Mouse (Mus musculus): ENCODE results near the gene Nav2. TPM values are rescaled to one million over a fixed set of nuclear protein-coding genes. Genes with fewer than 3 reads are reported as not detected.

The Nav2 gene
- polyA plus RNA-seq, 1 experiment from 2014 or later, result 34.2 TPM

GRCm38 (mm10) chr7:48995701-48996100, 87.2 kb downstream of the Nav2 start:
- H3K36me3 ChIP-seq (ENCODE audit: control insufficient read depth, insufficient read depth), result no peaks in the 10 kb centered on the region
- H3K9ac ChIP-seq (ENCODE audit: low read length), result no peak overlapping the region
- no peak overlapping the region for H3K4me3 ChIP-seq (ENCODE audit: low read length)
- H3K4me1 ChIP-seq (ENCODE audit: control insufficient read depth, insufficient read depth, low read length), result peaks cover 13% of the 10 kb centered on the region
- no peak for ATAC-seq (replicated peaks; ENCODE audit: extremely low read depth, insufficient read depth, low FRiP score)
- 80% methylated on average over 8 of the region's 8 CpGs for WGBS
- H3K27ac ChIP-seq (ENCODE audit: low read length), result no peak overlapping the region
- no peak overlapping the region for H3K4me2 ChIP-seq (ENCODE audit: low read depth, low read length)
- H3K9me3 ChIP-seq (replicated peaks; ENCODE audit: control insufficient read depth, low read length), result no peaks in the 10 kb centered on the region
- H3K27me3 ChIP-seq (ENCODE audit: control insufficient read depth, insufficient read depth, low read length), result 0 out of 2 replicates have a peak, but pooled peaks cover 4% of the 10 kb centered on the region

- Histone ChIP-seq H3K4me2 (ENCODE audit: low read depth, low read length) (no peak overlapping the region), H3K9ac (ENCODE audit: low read length) (no peak overlapping the region), H3K27me3 (ENCODE audit: control insufficient read depth, insufficient read depth, low read length) (0 out of 2 replicates have a peak, but pooled peaks cover 4% of the 10 kb centered on the region), H3K4me1 (ENCODE audit: control insufficient read depth, insufficient read depth, low read length) (peaks cover 21% of the 10 kb centered on the region), H3K27ac (ENCODE audit: low read length) (no peak overlapping the region), H3K9me3 (replicated peaks; ENCODE audit: control insufficient read depth, low read length) (no peaks in the 10 kb centered on the region), H3K36me3 (ENCODE audit: control insufficient read depth, insufficient read depth) (no peaks in the 10 kb centered on the region), H3K4me3 (ENCODE audit: low read length) (no peak overlapping the region)
- no peak for ATAC-seq (replicated peaks; ENCODE audit: extremely low read depth, insufficient read depth, low FRiP score)
- WGBS, result 76% methylated on average over 5 of the region's 5 CpGs
Observed at GRCm38 (mm10) chr7:48996829-48997228, 88.3 kb downstream of the Nav2 start.

GRCm38 (mm10) chr7:48998097-48998496, 89.6 kb downstream of the Nav2 start:
- Histone ChIP-seq H3K27ac (ENCODE audit: low read length) (no peak overlapping the region), H3K4me2 (ENCODE audit: low read depth, low read length) (no peak overlapping the region), H3K4me3 (ENCODE audit: low read length) (no peak overlapping the region), H3K36me3 (ENCODE audit: control insufficient read depth, insufficient read depth) (no peaks in the 10 kb centered on the region), H3K9me3 (replicated peaks; ENCODE audit: control insufficient read depth, low read length) (no peaks in the 10 kb centered on the region), H3K27me3 (ENCODE audit: control insufficient read depth, insufficient read depth, low read length) (0 out of 2 replicates have a peak, but pooled peaks cover 4% of the 10 kb centered on the region), H3K9ac (ENCODE audit: low read length) (no peak overlapping the region), H3K4me1 (ENCODE audit: control insufficient read depth, insufficient read depth, low read length) (peaks cover 17% of the 10 kb centered on the region)
- WGBS, result 77% methylated on average over 8 of the region's 8 CpGs
- no peak for ATAC-seq (replicated peaks; ENCODE audit: extremely low read depth, insufficient read depth, low FRiP score)

- no peak overlapping the region for H3K4me2 ChIP-seq (ENCODE audit: low read depth, low read length)
- 53% methylated on average over 10 of the region's 10 CpGs for WGBS
Observed at GRCm38 (mm10) chr7:48998595-48998994, 90.1 kb downstream of the Nav2 start.

GRCm38 (mm10) chr7:49000816-49001215, 92.3 kb downstream of the Nav2 start:
- H3K4me2 ChIP-seq (ENCODE audit: low read depth, low read length), result no peak overlapping the region
- no peak for ATAC-seq (replicated peaks; ENCODE audit: extremely low read depth, insufficient read depth, low FRiP score)
- WGBS, result 52% methylated on average over 3 of the region's 3 CpGs
- H3K36me3 ChIP-seq (ENCODE audit: control insufficient read depth, insufficient read depth), result no peaks in the 10 kb centered on the region
- H3K27me3 ChIP-seq (ENCODE audit: control insufficient read depth, insufficient read depth, low read length), result no peaks in the 10 kb centered on the region
- no peak overlapping the region for H3K4me3 ChIP-seq (ENCODE audit: low read length)
- H3K27ac ChIP-seq (ENCODE audit: low read length), result no peak overlapping the region
- peaks cover 9% of the 10 kb centered on the region for H3K4me1 ChIP-seq (ENCODE audit: control insufficient read depth, insufficient read depth, low read length)
- no peaks in the 10 kb centered on the region for H3K9me3 ChIP-seq (replicated peaks; ENCODE audit: control insufficient read depth, low read length)
- no peak overlapping the region for H3K9ac ChIP-seq (ENCODE audit: low read length)

More at GRCm38 (mm10) chr7:48998595-48998994, 90.1 kb downstream of the Nav2 start:
- Histone ChIP-seq H3K36me3 (ENCODE audit: control insufficient read depth, insufficient read depth) (no peaks in the 10 kb centered on the region), H3K27me3 (ENCODE audit: control insufficient read depth, insufficient read depth, low read length) (0 out of 2 replicates have a peak, but pooled peaks cover 4% of the 10 kb centered on the region), H3K4me1 (ENCODE audit: control insufficient read depth, insufficient read depth, low read length) (peaks cover 17% of the 10 kb centered on the region), H3K4me3 (ENCODE audit: low read length) (no peak overlapping the region), H3K27ac (ENCODE audit: low read length) (no peak overlapping the region), H3K9ac (ENCODE audit: low read length) (no peak overlapping the region), H3K9me3 (replicated peaks; ENCODE audit: control insufficient read depth, low read length) (no peaks in the 10 kb centered on the region)
- ATAC-seq (replicated peaks; ENCODE audit: extremely low read depth, insufficient read depth, low FRiP score), result no peak

- 46% methylated on average over 5 of the region's 5 CpGs for WGBS
- no peak for ATAC-seq (replicated peaks; ENCODE audit: extremely low read depth, insufficient read depth, low FRiP score)
- no peaks in the 10 kb centered on the region for H3K27me3 ChIP-seq (ENCODE audit: control insufficient read depth, insufficient read depth, low read length)
- no peaks in the 10 kb centered on the region for H3K36me3 ChIP-seq (ENCODE audit: control insufficient read depth, insufficient read depth)
- H3K9me3 ChIP-seq (replicated peaks; ENCODE audit: control insufficient read depth, low read length), result no peaks in the 10 kb centered on the region
- H3K4me2 ChIP-seq (ENCODE audit: low read depth, low read length), result no peak overlapping the region
- H3K4me3 ChIP-seq (ENCODE audit: low read length), result no peak overlapping the region
- H3K27ac ChIP-seq (ENCODE audit: low read length), result no peak overlapping the region
- peaks cover 13% of the 10 kb centered on the region for H3K4me1 ChIP-seq (ENCODE audit: control insufficient read depth, insufficient read depth, low read length)
- no peak overlapping the region for H3K9ac ChIP-seq (ENCODE audit: low read length)
Observed at GRCm38 (mm10) chr7:49004402-49004801, 95.9 kb downstream of the Nav2 start.

- H3K4me3 ChIP-seq (ENCODE audit: low read length), result no peak overlapping the region
- 45% methylated on average over 7 of the region's 7 CpGs for WGBS
- no peak overlapping the region for H3K9ac ChIP-seq (ENCODE audit: low read length)
- H3K4me2 ChIP-seq (ENCODE audit: low read depth, low read length), result no peak overlapping the region
- no peak for ATAC-seq (replicated peaks; ENCODE audit: extremely low read depth, insufficient read depth, low FRiP score)
- H3K27ac ChIP-seq (ENCODE audit: low read length), result no peak overlapping the region
- no peaks in the 10 kb centered on the region for H3K9me3 ChIP-seq (replicated peaks; ENCODE audit: control insufficient read depth, low read length)
- no peaks in the 10 kb centered on the region for H3K27me3 ChIP-seq (ENCODE audit: control insufficient read depth, insufficient read depth, low read length)
- H3K36me3 ChIP-seq (ENCODE audit: control insufficient read depth, insufficient read depth), result no peaks in the 10 kb centered on the region
- H3K4me1 ChIP-seq (ENCODE audit: control insufficient read depth, insufficient read depth, low read length), result 0 out of 2 replicates have a peak, but pooled peaks cover 4% of the 10 kb centered on the region
Observed at GRCm38 (mm10) chr7:49006886-49007285, 98.4 kb downstream of the Nav2 start.

GRCm38 (mm10) chr7:49010739-49011138, 102.2 kb downstream of the Nav2 start:
- WGBS, result 91% methylated on average over 6 of the region's 6 CpGs
- ATAC-seq (replicated peaks; ENCODE audit: extremely low read depth, insufficient read depth, low FRiP score), result no peak

GRCm38 (mm10) chr7:49012027-49012426, 103.5 kb downstream of the Nav2 start:
- no peak overlapping the region for H3K27ac ChIP-seq (ENCODE audit: low read length)
- 53% methylated on average over 1 of the region's 1 CpGs for WGBS
- no peaks in the 10 kb centered on the region for H3K9me3 ChIP-seq (replicated peaks; ENCODE audit: control insufficient read depth, low read length)
- no peaks in the 10 kb centered on the region for H3K36me3 ChIP-seq (ENCODE audit: control insufficient read depth, insufficient read depth)
- H3K27me3 ChIP-seq (ENCODE audit: control insufficient read depth, insufficient read depth, low read length), result no peaks in the 10 kb centered on the region
- no peak overlapping the region for H3K4me3 ChIP-seq (ENCODE audit: low read length)
- no peak for ATAC-seq (replicated peaks; ENCODE audit: extremely low read depth, insufficient read depth, low FRiP score)
- no peak overlapping the region for H3K9ac ChIP-seq (ENCODE audit: low read length)
- no peak overlapping the region for H3K4me2 ChIP-seq (ENCODE audit: low read depth, low read length)
- H3K4me1 ChIP-seq (ENCODE audit: control insufficient read depth, insufficient read depth, low read length), result no peaks in the 10 kb centered on the region

More at GRCm38 (mm10) chr7:49010739-49011138, 102.2 kb downstream of the Nav2 start:
- H3K27ac ChIP-seq (ENCODE audit: low read length), result no peak overlapping the region
- H3K27me3 ChIP-seq (ENCODE audit: control insufficient read depth, insufficient read depth, low read length), result no peaks in the 10 kb centered on the region
- no peak overlapping the region for H3K4me3 ChIP-seq (ENCODE audit: low read length)
- H3K36me3 ChIP-seq (ENCODE audit: control insufficient read depth, insufficient read depth), result no peaks in the 10 kb centered on the region
- 0 out of 2 replicates have a peak, but pooled peaks cover 4% of the 10 kb centered on the region for H3K4me1 ChIP-seq (ENCODE audit: control insufficient read depth, insufficient read depth, low read length)
- no peaks in the 10 kb centered on the region for H3K9me3 ChIP-seq (replicated peaks; ENCODE audit: control insufficient read depth, low read length)
- H3K9ac ChIP-seq (ENCODE audit: low read length), result no peak overlapping the region
- H3K4me2 ChIP-seq (ENCODE audit: low read depth, low read length), result no peak overlapping the region

All from heart, embryonic 16.5 days (tissue).